Mouse (Mus musculus) cortical plate, adult 2 months (tissue): Measurements from ENCODE around the gene Eef1akmt4.

Source experiments
- CTCF ChIP-seq: fragments of 200-500 bp; IDR thresholded peaks from 2 replicates; pipeline ENCODE4 v1.5.1; 2011; ENCODE audit warnings: mild to moderate bottlenecking, control low read depth, low read length; ENCODE audit not compliant: insufficient read depth; ENCODE audit errors: extremely low read depth
- POLR2A ChIP-seq: fragments of 200-500 bp; IDR thresholded peaks from 2 replicates; pipeline ENCODE4 v1.6.1; 2011; ENCODE audit warnings: mild to moderate bottlenecking, low read length, control low read depth; ENCODE audit not compliant: insufficient read depth; ENCODE audit errors: extremely low read depth

DNA sequence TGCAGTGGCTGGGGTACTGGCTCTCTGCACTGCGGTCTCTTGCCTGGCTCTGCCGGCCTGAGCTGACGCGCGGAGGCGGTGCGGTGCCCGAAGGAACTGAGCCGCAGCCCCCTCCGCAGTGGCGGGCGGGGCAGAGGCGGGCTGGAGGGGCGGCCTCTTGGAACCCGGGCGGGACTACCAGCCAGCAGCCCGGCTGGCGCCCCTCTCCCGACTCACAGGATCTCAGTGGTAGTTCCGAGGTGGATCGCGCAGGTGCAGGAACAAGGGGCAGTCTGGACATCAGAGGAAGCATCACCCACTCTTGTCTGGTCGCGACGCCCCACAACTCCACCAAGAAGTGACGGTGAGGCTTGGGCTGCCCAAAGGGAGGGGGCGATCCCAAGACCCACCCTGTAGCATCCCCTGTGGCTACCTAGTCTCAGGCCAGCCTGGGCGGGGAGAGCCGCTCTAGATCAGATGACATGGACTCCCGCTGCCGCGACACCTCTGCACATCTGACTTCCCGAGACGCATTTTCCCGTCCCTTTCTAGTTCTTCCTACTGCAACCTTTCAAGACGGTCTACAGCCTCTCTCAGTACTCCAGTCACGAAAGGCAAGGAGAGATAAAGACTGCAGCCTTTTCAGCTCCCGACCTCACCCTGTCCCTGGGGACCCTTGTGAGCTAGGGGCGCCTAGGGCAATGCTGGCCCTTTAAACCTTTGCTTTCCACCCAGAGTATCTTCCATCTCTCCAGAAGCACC is 21.3 kb upstream of the Eef1akmt4 start:
- TF ChIP-seq CTCF (no peak), POLR2A (no peak)
